Mouse (Mus musculus) C2C12 (cell line): ENCODE data around the gene Smoc1.

Experiments used
- CEBPB ChIP-seq: IDR thresholded peaks from one replicate; pipeline ENCODE4 v1.6.1; 2011; ENCODE audit warnings: low read depth, mild to moderate bottlenecking, control low read depth, moderate library complexity
- CTCF ChIP-seq: IDR thresholded peaks from one replicate; pipeline ENCODE4 v1.5.1; 2011; ENCODE audit not compliant: control insufficient read depth, insufficient read depth, insufficient read length
- MYOG ChIP-seq: IDR thresholded peaks from one replicate; pipeline ENCODE4 v1.6.1; 2011; ENCODE audit not compliant: control insufficient read depth, insufficient read length; ENCODE audit errors: extremely low read depth

DNA sequence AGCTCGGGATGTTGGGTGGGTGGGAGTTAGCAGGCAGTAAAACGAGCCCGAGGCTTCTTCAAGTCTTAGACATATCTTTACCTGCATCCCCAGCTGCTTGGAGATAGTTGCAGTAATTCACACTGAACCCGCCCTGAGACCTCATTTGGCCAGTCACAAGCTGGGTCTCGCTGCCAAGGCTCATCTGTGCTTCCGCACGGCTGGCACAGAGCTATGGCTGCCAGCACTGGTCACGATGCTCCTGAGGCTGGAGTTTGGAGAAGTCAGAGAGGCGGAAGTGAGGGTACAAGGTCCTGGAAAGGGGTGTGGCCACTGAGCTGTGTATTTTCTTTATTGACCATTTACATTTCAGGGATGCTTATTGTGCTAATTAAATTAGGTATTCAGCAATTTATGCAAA is 42.9 kb upstream of the Smoc1 start:
- no peak for TF ChIP-seq CEBPB
- no peak for TF ChIP-seq CTCF
- no peak for TF ChIP-seq MYOG
